Mouse (Mus musculus) limb, embryonic 14.5 days (tissue): ENCODE results near the gene Pus10. TPM values are rescaled to one million over a fixed set of nuclear protein-coding genes. Genes with fewer than 3 reads are reported as not detected.

Experiments
- ATAC-seq: fragments of 200-750 bp; cut with Nextera tagmentation; 2 replicates; pipeline ENCODE4 v1.8.0; 2017; ENCODE audit warnings: low read depth, moderate number of reproducible peaks, moderate TSS enrichment; ENCODE audit not compliant: low FRiP score
- DNase-seq: peaks from one replicate; pipeline ENCODE4 v3.0.0-alpha.2; 2015; ENCODE audit warnings: low spot score
- H3K27ac ChIP-seq: fragments of 300-500 bp; sonication (generic); replicated peaks from 2 replicates; pipeline ENCODE4 v1.5.1; 2014; ENCODE audit warnings: low read depth, mild to moderate bottlenecking, low read length, moderate library complexity, mixed read lengths
- H3K27me3 ChIP-seq: fragments of 300-500 bp; sonication (generic); 2 replicates; pipeline ENCODE4 v1.6.1; 2014; ENCODE audit warnings: low read length, mixed read lengths; ENCODE audit not compliant: control insufficient read depth, insufficient read depth
- H3K36me3 ChIP-seq: fragments of 300-500 bp; sonication (generic); 2 replicates; pipeline ENCODE4 v1.6.1; 2014; ENCODE audit warnings: mild to moderate bottlenecking, low read length, moderate library complexity, mixed read lengths; ENCODE audit not compliant: control insufficient read depth, insufficient read depth
- H3K4me1 ChIP-seq: fragments of 300-500 bp; sonication (generic); 2 replicates; pipeline ENCODE4 v1.6.1; 2014; ENCODE audit warnings: antibody characterized with exemption, low read length, mixed read lengths; ENCODE audit not compliant: control insufficient read depth, insufficient read depth
- H3K4me2 ChIP-seq: fragments of 300-500 bp; sonication (generic); replicated peaks from 2 replicates; pipeline ENCODE4 v1.6.1; 2014; ENCODE audit warnings: low read depth, mild to moderate bottlenecking, low read length, moderate library complexity; ENCODE audit not compliant: severe bottlenecking
- H3K4me3 ChIP-seq: fragments of 300-500 bp; sonication (generic); replicated peaks from 2 replicates; pipeline ENCODE4 v1.5.1; 2014; ENCODE audit warnings: low read length
- H3K9ac ChIP-seq: fragments of 300-500 bp; sonication (generic); 2 replicates; pipeline ENCODE4 v1.6.1; 2014; ENCODE audit warnings: mild to moderate bottlenecking, low read depth, low read length, moderate library complexity; ENCODE audit not compliant: severe bottlenecking
- H3K9me3 ChIP-seq: fragments of 300-500 bp; sonication (generic); 2 replicates; pipeline ENCODE4 v1.6.1; 2016; ENCODE audit warnings: low read length; ENCODE audit not compliant: control insufficient read depth
- POLR2A ChIP-seq: fragments of 200-500 bp; IDR thresholded peaks from 2 replicates; pipeline ENCODE4 v1.8.0; 2012; ENCODE audit warnings: inconsistent platforms, mild to moderate bottlenecking, moderate library complexity, borderline replicate concordance; ENCODE audit not compliant: insufficient read depth, insufficient read length; ENCODE audit errors: extremely low read depth
- WGBS: fragments of 180-500 bp; shearing (Covaris S2); extraction: QIAGEN DNeasy Blood & Tissue Kit; methylation state at CpG from one replicate; pipeline ENCODE4 v1.1.7; 2014; 5-methylcytosine and 5-hydroxymethylcytosine counted together
- polyA plus RNA-seq, 2 experiments: library from polyadenylated mRNA; depleted of rRNA in 1 of 2; stranded (reverse) in 1 of 2; unstranded in 1 of 2; fragments of >200 nt; fragmentation: Nextera tagmentation in 1 of 2; extraction: Ambion mirVana in 1 of 2; gene quantifications; 2 replicates each; pipeline versions ENCODE4 v1.2.1 to v1.2.3; 2012 to 2014

Gene Pus10
- polyA plus RNA-seq, 2 experiments = 14.4 to 23.5 TPM

- no peak for TF ChIP-seq POLR2A
- H3K4me2 ChIP-seq = no peak overlapping the region
- H3K4me1 ChIP-seq = no peaks in the 10 kb centered on the region
- DNase-seq = no peak
- no peak for ATAC-seq
- H3K9ac ChIP-seq = no peak overlapping the region
- H3K4me3 ChIP-seq = no peak overlapping the region
- H3K36me3 ChIP-seq = no peaks in the 10 kb centered on the region
- H3K27me3 ChIP-seq = no peaks in the 10 kb centered on the region
- H3K27ac ChIP-seq = no peak overlapping the region
- 72% methylated on average over 8 of the region's 8 CpGs for WGBS
- no peaks in the 10 kb centered on the region for H3K9me3 ChIP-seq
Observed at GRCm38 (mm10) chr11:23634573-23634972, 30.9 kb upstream of the Pus10 start.

GRCm38 (mm10) chr11:23647431-23647830, 18.0 kb upstream of the Pus10 start:
- H3K9me3 ChIP-seq = no peaks in the 10 kb centered on the region
- ATAC-seq (no peak), DNase-seq (no peak)
- no peak for TF ChIP-seq POLR2A
- H3K27ac ChIP-seq = no peak overlapping the region
- peaks cover 17% of the 10 kb centered on the region; the same call in 1 of the 2 replicates for H3K36me3 ChIP-seq
- no peak overlapping the region for H3K9ac ChIP-seq
- no peaks in the 10 kb centered on the region for H3K4me1 ChIP-seq
- no peaks in the 10 kb centered on the region for H3K27me3 ChIP-seq
- no peak overlapping the region for H3K4me2 ChIP-seq
- no peak overlapping the region for H3K4me3 ChIP-seq

- Histone ChIP-seq H3K9ac (no peak overlapping the region), H3K36me3 (peaks cover 17% of the 10 kb centered on the region; the same call in 1 of the 2 replicates), H3K9me3 (no peaks in the 10 kb centered on the region), H3K4me1 (no peaks in the 10 kb centered on the region), H3K27ac (no peak overlapping the region), H3K4me3 (no peak overlapping the region), H3K4me2 (no peak overlapping the region), H3K27me3 (no peaks in the 10 kb centered on the region)
- TF ChIP-seq POLR2A = no peak
- 91% methylated on average over 3 of the region's 3 CpGs for WGBS
- ATAC-seq (no peak), DNase-seq (no peak)
Observed at GRCm38 (mm10) chr11:23647835-23648234, 17.6 kb upstream of the Pus10 start.

GRCm38 (mm10) chr11:23653666-23654065, 11.8 kb upstream of the Pus10 start:
- ATAC-seq = no peak
- peaks cover 9% of the 10 kb centered on the region for H3K36me3 ChIP-seq
- H3K4me3 ChIP-seq = no peak overlapping the region
- DNase-seq = no peak
- no peak overlapping the region for H3K4me2 ChIP-seq
- 75% methylated on average over 3 of the region's 3 CpGs for WGBS
- H3K9me3 ChIP-seq = no peaks in the 10 kb centered on the region
- H3K27me3 ChIP-seq = no peaks in the 10 kb centered on the region
- H3K27ac ChIP-seq = no peak overlapping the region
- TF ChIP-seq POLR2A = no peak
- H3K9ac ChIP-seq = no peak overlapping the region
- no peaks in the 10 kb centered on the region for H3K4me1 ChIP-seq

GRCm38 (mm10) chr11:23657791-23658190, 7.7 kb upstream of the Pus10 start:
- DNase-seq (no peak), ATAC-seq (no peak)
- Histone ChIP-seq H3K4me3 (no peak overlapping the region), H3K27ac (no peak overlapping the region), H3K9ac (no peak overlapping the region), H3K4me1 (peaks cover 2% of the 10 kb centered on the region; the same call in 1 of the 2 replicates), H3K9me3 (no peaks in the 10 kb centered on the region), H3K27me3 (no peaks in the 10 kb centered on the region), H3K4me2 (no peak overlapping the region), H3K36me3 (peaks cover 3% of the 10 kb centered on the region; the same call in 1 of the 2 replicates)
- TF ChIP-seq POLR2A = no peak
- 83% methylated on average over 2 of the region's 2 CpGs for WGBS

- H3K27me3 ChIP-seq = no peaks in the 10 kb centered on the region
- H3K9ac ChIP-seq = no peak overlapping the region
- no peak for TF ChIP-seq POLR2A
- H3K4me1 ChIP-seq = peaks cover 3% of the 10 kb centered on the region; the same call in 1 of the 2 replicates
- no peak overlapping the region for H3K4me2 ChIP-seq
- DNase-seq (no peak), ATAC-seq (no peak)
- no peaks in the 10 kb centered on the region for H3K9me3 ChIP-seq
- 0 out of 2 replicates have a peak, but pooled peaks cover 6% of the 10 kb centered on the region for H3K36me3 ChIP-seq
- no peak overlapping the region for H3K27ac ChIP-seq
- no peak overlapping the region for H3K4me3 ChIP-seq
Observed at GRCm38 (mm10) chr11:23664232-23664631, 1.2 kb upstream of the Pus10 start.
